Mouse (Mus musculus) stomach, embryonic 16.5 days (tissue): ENCODE data around the gene Pcnx3. TPM values are rescaled to one million over a fixed set of nuclear protein-coding genes. Genes with fewer than 3 reads are reported as not detected.
A peak's percentile ranks its signal among the peaks of the same experiment; 100 is the strongest.

Experiments
- ATAC-seq: fragments of 200-750 bp; cut with Nextera tagmentation; 2 replicates; pipeline ENCODE4 v1.8.0; 2017; ENCODE audit warnings: moderate number of reproducible peaks, moderate TSS enrichment; ENCODE audit not compliant: insufficient read depth, low FRiP score
- H3K27ac ChIP-seq: fragments of 300-500 bp; sonication (generic); 2 replicates; pipeline ENCODE4 v1.5.1; 2014; ENCODE audit warnings: low read length
- H3K27me3 ChIP-seq: fragments of 300-500 bp; sonication (generic); 2 replicates; pipeline ENCODE4 v1.6.1; 2014; ENCODE audit warnings: low read length, control low read depth, mixed read lengths; ENCODE audit not compliant: control insufficient read depth, insufficient read depth
- H3K36me3 ChIP-seq: fragments of 300-500 bp; sonication (generic); 2 replicates; pipeline ENCODE4 v1.6.1; 2014; ENCODE audit warnings: low read length; ENCODE audit not compliant: control insufficient read depth, insufficient read depth
- H3K4me1 ChIP-seq: fragments of 300-500 bp; sonication (generic); 2 replicates; pipeline ENCODE4 v1.6.1; 2014; ENCODE audit warnings: low read length, control low read depth, mixed read lengths; ENCODE audit not compliant: control insufficient read depth, insufficient read depth
- H3K4me2 ChIP-seq: fragments of 300-500 bp; sonication (generic); 2 replicates; pipeline ENCODE4 v1.6.1; 2014; ENCODE audit warnings: low read depth, low read length, mixed read lengths
- H3K4me3 ChIP-seq: fragments of 300-500 bp; sonication (generic); replicated peaks from 2 replicates; pipeline ENCODE4 v1.5.1; 2014; ENCODE audit warnings: mild to moderate bottlenecking, low read length
- H3K9ac ChIP-seq: fragments of 300-500 bp; sonication (generic); 2 replicates; pipeline ENCODE4 v1.6.1; 2014; ENCODE audit warnings: low read length
- H3K9me3 ChIP-seq: fragments of 300-500 bp; sonication (generic); replicated peaks from 2 replicates; pipeline ENCODE4 v1.6.1; 2016; ENCODE audit warnings: low read length, control low read depth; ENCODE audit not compliant: control insufficient read depth
- WGBS: fragments of 180-500 bp; shearing (Covaris S2); extraction: QIAGEN DNeasy Blood & Tissue Kit; methylation state at CpG from one replicate; pipeline ENCODE4 v1.1.7; 2014; 5-methylcytosine and 5-hydroxymethylcytosine counted together
- polyA plus RNA-seq: library from polyadenylated mRNA; unstranded; fragments of >200 nt; fragmentation: Nextera tagmentation; extraction: Ambion mirVana; gene quantifications from 2 replicates; pipeline ENCODE4 v1.2.1, GENCODE M21; 2015

Pcnx3 gene
- polyA plus RNA-seq, 1 experiment from 2014 or later = 17.4 TPM

DNA sequence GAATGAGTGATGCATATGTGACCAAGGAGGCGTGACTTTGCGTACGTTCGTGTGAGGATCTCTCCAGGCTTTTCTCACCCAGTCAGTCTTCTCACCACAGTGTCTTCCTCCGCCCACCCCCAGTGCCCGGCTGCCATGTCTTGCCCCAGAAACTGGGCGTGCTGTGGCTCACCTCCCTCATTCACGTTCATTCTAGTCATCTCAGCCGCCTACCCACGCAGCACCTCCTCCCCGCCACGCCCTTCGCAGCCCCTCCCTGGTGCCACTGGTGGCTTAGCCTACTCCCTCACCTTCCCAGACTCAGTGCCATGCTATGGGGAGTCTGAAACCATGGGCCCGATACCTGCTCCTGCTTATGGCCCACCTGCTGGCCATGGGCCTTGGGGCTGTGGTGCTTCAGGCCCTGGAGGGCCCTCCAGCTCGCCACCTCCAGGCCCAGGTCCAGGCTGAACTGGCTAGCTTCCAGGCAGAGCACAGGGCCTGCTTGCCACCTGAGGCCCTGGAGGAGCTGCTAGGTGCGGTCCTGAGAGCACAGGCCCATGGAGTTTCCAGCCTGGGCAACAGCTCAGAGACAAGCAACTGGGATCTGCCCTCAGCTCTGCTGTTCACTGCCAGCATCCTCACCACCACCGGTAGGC is 15.6 kb upstream of the Pcnx3 start, which contains the start of gene Kcnk7:
Gene Kcnk7 (plus strand): TSS at position 205 of the 638 bp plus-strand sequence.
- H3K4me1 ChIP-seq = peaks cover 20% of the 10 kb centered on the region
- 57% methylated on average over 17 of the region's 17 CpGs for WGBS
- no peak within 1 kb of the TSS for H3K4me3 ChIP-seq
- H3K9ac ChIP-seq = peak within 1 kb of the TSS; percentile 50
- no peaks in the 10 kb centered on the region for H3K9me3 ChIP-seq
- peaks cover 18% of the 10 kb centered on the region for H3K36me3 ChIP-seq
- peak within 1 kb of the TSS; percentile 90 for H3K27ac ChIP-seq
- peak; percentile 31 for ATAC-seq
- no peaks in the 10 kb centered on the region for H3K27me3 ChIP-seq
- H3K4me2 ChIP-seq = peak within 1 kb of the TSS; percentile 25; the same call in 1 of the 2 replicates

DNA sequence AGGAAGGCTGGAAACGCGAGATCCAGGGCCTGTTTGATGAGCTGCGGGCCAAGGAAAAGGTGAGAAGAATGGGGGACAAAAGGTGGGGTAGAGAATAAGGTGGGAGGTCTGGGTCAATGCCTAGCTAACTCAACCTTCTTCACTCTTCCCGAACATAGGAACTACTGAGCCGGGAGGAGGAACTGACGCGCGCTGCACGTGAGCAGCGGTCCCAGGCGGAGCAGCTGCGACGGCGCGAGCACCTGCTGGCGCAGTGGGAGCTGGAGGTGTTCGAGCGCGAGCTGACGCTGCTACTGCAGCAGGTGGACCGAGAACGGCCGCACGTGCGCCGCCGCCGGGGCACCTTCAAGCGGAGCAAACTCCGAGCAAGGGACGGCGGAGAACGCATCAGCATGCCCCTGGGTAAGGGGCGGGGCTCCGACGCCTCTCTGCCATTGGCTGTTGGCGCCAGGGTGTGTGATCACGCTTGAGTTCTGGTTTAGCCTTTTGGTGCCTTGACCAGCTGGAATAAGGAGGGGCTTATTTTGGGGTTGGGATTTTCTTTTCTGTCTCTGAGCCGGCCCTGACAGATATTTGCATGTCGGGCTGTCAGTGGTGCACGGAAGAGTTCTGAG is 7.2 kb upstream of the Pcnx3 start:
- Histone ChIP-seq H3K4me3 (no peak overlapping the region), H3K36me3 (peaks cover 18% of the 10 kb centered on the region; the same call in 1 of the 2 replicates), H3K9me3 (no peaks in the 10 kb centered on the region), H3K27me3 (no peaks in the 10 kb centered on the region), H3K27ac (no peak overlapping the region), H3K4me2 (no peak overlapping the region), H3K4me1 (peaks cover 30% of the 10 kb centered on the region), H3K9ac (no peak overlapping the region)
- no peak; the same call in 1 of the 2 replicates for ATAC-seq
- WGBS = 41% methylated on average over 41 of the region's 41 CpGs

DNA sequence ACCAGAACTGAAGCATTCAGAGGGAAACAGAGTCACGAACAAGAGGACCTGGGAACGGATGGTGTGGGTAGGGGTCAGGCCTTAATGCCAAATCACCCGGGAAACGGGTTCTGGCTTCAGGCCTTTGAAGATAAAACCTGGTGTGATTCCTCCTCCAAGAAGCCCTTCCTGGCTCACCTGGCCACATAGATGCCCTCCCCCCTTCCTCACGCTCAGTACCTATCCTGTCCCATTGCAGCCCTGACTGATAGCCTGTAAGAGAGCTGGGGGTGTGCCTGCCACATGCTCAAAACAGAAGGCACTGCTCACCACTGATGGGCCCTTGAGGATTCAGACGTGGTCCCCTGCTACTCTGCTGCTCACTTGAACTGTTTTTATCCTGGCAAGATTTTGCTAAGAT is 5.1 kb upstream of the Pcnx3 start:
- Histone ChIP-seq H3K4me1 (peaks cover 37% of the 10 kb centered on the region), H3K4me3 (no peak overlapping the region), H3K36me3 (peaks cover 8% of the 10 kb centered on the region; the same call in 1 of the 2 replicates), H3K27ac (no peak overlapping the region), H3K9ac (no peak overlapping the region), H3K4me2 (peak overlapping the region; percentile 99; the same call in 1 of the 2 replicates), H3K27me3 (no peaks in the 10 kb centered on the region), H3K9me3 (no peaks in the 10 kb centered on the region)
- 85% methylated on average over 6 of the region's 6 CpGs for WGBS
- ATAC-seq = no peak

DNA sequence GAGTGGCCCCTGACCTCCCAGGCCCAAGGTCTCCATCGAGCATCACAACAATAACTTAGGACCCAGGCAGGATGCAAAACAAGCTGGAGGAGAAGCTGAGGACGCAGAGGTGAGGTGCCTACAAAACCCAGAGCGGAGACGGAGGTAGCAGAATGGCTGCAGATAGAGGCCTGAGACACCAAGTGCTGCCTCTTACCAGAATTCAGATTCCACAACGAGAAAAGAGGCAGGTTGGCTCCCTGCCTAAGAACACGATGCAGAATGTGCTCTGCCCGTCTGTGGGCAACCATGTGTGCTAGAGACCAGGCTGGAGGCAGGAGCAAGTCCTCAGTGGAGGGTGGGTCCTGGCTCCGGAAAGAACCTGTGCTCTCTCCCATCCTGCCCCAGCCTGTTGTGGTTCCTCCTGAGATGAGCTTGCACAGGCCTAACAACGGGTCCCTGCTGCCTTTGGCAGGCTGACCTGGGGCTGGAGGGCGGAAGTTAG is 4.2 kb upstream of the Pcnx3 start:
- no peaks in the 10 kb centered on the region for H3K9me3 ChIP-seq
- ATAC-seq = no peak
- 0 out of 2 replicates have a peak, but pooled peaks cover 6% of the 10 kb centered on the region for H3K36me3 ChIP-seq
- no peaks in the 10 kb centered on the region for H3K27me3 ChIP-seq
- peaks cover 38% of the 10 kb centered on the region for H3K4me1 ChIP-seq
- H3K9ac ChIP-seq = peak overlapping the region; percentile 96
- H3K27ac ChIP-seq = peak overlapping the region; percentile 79
- peak overlapping the region; percentile 99 for H3K4me2 ChIP-seq
- H3K4me3 ChIP-seq = peak overlapping the region; percentile 98
- WGBS = 66% methylated on average over 10 of the region's 10 CpGs

DNA sequence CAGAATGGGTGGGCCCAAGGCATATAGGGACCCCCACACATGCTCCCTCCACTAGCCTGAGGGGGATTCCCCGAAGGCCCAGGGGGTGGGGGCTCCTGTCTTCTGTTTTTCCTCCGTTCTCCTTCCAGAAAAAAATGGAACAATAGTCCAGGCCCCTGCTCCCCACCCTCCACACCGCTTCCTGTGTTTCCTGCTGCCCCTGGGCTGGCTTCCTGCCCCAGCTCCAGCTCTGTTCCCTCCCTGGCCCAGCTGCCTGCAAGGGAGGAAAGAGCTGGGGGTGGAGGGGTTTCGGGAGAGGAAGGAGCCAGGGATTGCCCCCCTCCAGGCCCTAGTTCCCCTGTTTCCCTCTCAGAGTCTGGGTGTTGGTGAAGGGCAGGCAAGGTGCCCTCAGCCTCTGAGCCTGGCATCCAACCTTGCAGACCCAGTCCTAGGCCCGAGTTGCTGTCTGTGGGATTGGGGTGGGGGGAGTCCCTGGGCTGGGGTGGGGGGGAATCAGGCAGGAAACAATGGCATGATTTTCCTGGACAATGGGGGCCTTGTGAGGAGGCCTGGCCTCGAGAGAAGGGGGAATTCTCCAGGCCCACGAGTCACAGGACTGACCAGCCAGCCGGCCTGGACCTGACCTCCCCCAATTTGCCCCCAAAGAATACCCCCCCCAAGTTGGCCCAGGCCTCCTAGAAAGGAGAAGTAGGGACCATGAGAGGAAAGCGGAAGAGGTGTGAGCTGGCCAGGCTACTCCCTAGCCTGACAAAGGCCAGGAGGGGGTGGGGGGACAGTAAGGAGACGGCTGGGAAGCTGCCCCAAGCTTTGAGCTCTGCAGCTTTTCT is 3.6 kb upstream of the Pcnx3 start:
- peak overlapping the region; percentile 99 for H3K4me2 ChIP-seq
- H3K27ac ChIP-seq = peak overlapping the region; percentile 79
- no peaks in the 10 kb centered on the region for H3K9me3 ChIP-seq
- 0 out of 2 replicates have a peak, but pooled peaks cover 6% of the 10 kb centered on the region for H3K36me3 ChIP-seq
- peak overlapping the region; percentile 96 for H3K9ac ChIP-seq
- 52% methylated on average over 10 of the region's 10 CpGs for whole genome bisulfite sequencing
- no peaks in the 10 kb centered on the region for H3K27me3 ChIP-seq
- H3K4me1 ChIP-seq = peaks cover 45% of the 10 kb centered on the region
- H3K4me3 ChIP-seq = peak overlapping the region; percentile 98
- no peak for ATAC-seq

DNA sequence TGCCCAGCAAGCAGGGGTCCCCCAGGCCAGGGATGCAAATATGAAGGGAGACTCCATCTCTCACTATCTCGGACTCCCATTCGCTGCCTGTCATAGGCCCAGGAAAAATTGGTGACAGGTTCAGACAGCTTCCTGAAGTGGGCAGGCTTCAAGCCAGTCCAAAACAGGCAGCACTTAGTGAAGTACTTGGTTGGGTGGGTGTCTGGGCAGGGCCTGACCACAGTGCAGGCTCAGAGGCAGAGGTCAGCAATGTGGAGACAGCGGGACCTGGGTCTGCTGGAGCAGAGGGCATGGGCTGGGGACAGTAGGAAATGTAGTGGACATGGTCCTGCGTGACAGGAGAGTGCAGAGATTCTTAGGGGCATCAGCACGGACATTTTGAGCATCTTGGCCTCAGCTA is 2.9 kb upstream of the Pcnx3 start:
- 0 out of 2 replicates have a peak, but pooled peaks cover 6% of the 10 kb centered on the region for H3K36me3 ChIP-seq
- peak overlapping the region; percentile 79 for H3K27ac ChIP-seq
- H3K27me3 ChIP-seq = no peaks in the 10 kb centered on the region
- ATAC-seq = no peak
- H3K4me3 ChIP-seq = peak overlapping the region; percentile 98
- H3K4me2 ChIP-seq = peak overlapping the region; percentile 99
- 61% methylated on average over 5 of the region's 5 CpGs for WGBS
- H3K9me3 ChIP-seq = no peaks in the 10 kb centered on the region
- H3K4me1 ChIP-seq = peaks cover 46% of the 10 kb centered on the region
- peak overlapping the region; percentile 96 for H3K9ac ChIP-seq

DNA sequence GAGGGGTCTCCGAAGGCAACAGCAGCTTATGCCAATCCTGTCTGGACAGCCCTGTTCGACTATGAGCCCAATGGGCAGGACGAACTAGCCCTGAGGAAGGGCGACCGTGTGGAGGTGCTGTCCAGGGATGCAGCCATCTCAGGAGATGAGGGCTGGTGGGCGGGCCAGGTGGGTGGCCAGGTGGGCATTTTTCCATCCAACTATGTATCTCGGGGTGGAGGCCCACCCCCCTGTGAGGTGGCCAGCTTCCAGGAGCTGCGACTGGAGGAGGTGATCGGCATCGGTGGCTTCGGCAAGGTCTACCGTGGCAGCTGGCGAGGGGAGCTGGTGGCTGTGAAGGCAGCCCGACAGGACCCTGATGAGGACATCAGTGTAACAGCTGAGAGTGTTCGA is 1.6 kb upstream of the Pcnx3 start:
- no peak for ATAC-seq
- H3K4me1 ChIP-seq = peaks cover 43% of the 10 kb centered on the region
- peak overlapping the region; percentile 98 for H3K27ac ChIP-seq
- H3K9me3 ChIP-seq = no peaks in the 10 kb centered on the region
- H3K36me3 ChIP-seq = peaks cover 13% of the 10 kb centered on the region; the same call in 1 of the 2 replicates
- WGBS = 48% methylated on average over 15 of the region's 15 CpGs
- H3K4me2 ChIP-seq = peak overlapping the region; percentile 99
- H3K4me3 ChIP-seq = peak overlapping the region; percentile 98
- peak overlapping the region; percentile 96 for H3K9ac ChIP-seq
- no peaks in the 10 kb centered on the region for H3K27me3 ChIP-seq

DNA sequence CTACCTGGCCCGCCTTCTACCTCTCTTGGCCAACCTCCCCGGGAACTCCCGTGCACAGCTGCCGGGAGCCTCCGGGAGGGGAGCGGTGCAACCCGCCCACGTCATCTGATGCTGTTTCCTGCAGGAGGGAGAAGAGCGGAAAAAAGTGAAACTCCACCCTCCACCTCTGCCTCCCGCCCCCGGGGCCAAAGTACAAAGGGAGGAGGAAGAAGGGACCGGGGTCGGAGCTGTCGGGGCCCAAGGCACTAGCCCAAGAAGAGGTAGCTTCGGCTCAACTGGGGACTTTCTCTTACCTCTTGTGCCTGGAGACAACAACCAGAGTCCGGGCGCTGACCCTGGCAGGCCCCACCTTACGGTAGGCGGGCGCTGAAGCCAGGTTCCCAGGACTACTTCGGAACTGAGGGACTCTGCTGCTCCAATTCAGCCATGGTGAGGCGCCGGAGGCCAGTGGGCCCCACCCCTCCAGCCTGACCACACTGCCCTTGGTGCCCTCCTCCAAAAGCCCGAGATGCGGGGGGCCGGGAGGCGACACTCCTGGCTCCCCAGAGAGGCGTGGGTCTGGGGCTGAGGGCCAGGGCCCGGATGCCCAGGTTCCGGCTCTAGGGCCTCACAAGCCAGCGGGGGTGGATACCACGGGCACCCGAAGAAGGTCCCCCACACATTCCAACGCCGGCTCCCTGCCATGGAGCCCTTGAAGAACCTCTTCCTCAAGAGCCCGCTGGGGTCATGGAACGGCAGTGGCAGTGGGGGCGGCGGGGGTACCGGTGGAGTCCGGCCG is 1.0 kb upstream of the Pcnx3 start:
- H3K4me1 ChIP-seq = peaks cover 39% of the 10 kb centered on the region

More for the DNA sequence above, 1.0 kb upstream of the Pcnx3 start:
- Histone ChIP-seq H3K27ac (peak overlapping the region; percentile 98), H3K27me3 (no peaks in the 10 kb centered on the region), H3K36me3 (peaks cover 13% of the 10 kb centered on the region), H3K9me3 (no peaks in the 10 kb centered on the region), H3K4me2 (peak overlapping the region; percentile 99), H3K9ac (peak overlapping the region; percentile 96), H3K4me3 (peak overlapping the region; percentile 98)
- peak; percentile 77 for ATAC-seq
- 4% methylated on average over 42 of the region's 42 CpGs for WGBS
